Mouse (Mus musculus): ENCODE results near the gene 4933402N22Rik. TPM values are rescaled to one million over a fixed set of nuclear protein-coding genes. Genes with fewer than 3 reads are reported as not detected.
"Not testable (repeated sequence)": the region's sequence is repeated elsewhere in the genome, so short reads cannot be mapped to it uniquely, and the experiment has no call there.

The 4933402N22Rik gene
- total RNA-seq (2014; fragmentation: Nextera tagmentation) = not detected in 2 replicates
- total RNA-seq (2017) = not detected in 2 replicates

GRCm38 (mm10) chr5:11917743-11918142, at the start of gene 4933402N22Rik:
4933402N22Rik (plus strand) TSS chr5:11918043.
- not testable (repeated sequence) for ATAC-seq (replicated peaks; ENCODE audit: low FRiP score, low TSS enrichment, poor library complexity, severe bottlenecking)

- ATAC-seq (replicated peaks; ENCODE audit: low FRiP score, low TSS enrichment, poor library complexity, severe bottlenecking) = not testable (repeated sequence)
These were observed 5.9 kb downstream of the 4933402N22Rik start for GRCm38 (mm10) chr5:11923790-11924189.

Other genes with a start within 250 kb of the 4933402N22Rik start
- gene Gm8922, start 236.1 kb upstream of the 4933402N22Rik start, total RNA-seq (2014; fragmentation: Nextera tagmentation) = not detected in 2 replicates
- not detected in 2 replicates for gene Gm8922, start 236.1 kb upstream of the 4933402N22Rik start, total RNA-seq (2017)
- gene Gm8926, start 147.5 kb upstream of the 4933402N22Rik start, total RNA-seq (2014; fragmentation: Nextera tagmentation) = not detected in 2 replicates
- not detected in 2 replicates for gene Gm8926, start 147.5 kb upstream of the 4933402N22Rik start, total RNA-seq (2017)
- gene Gm6465, start 72.5 kb upstream of the 4933402N22Rik start, total RNA-seq (2014; fragmentation: Nextera tagmentation) = not detected in 2 replicates
- not detected in 2 replicates for gene Gm6465, start 72.5 kb upstream of the 4933402N22Rik start, total RNA-seq (2017)

Data from megakaryocyte-erythroid progenitor cell, adult 5-6 weeks (primary cell).